Mouse (Mus musculus) urinary bladder, postnatal 14 days (tissue): Measurements from ENCODE around the gene Safb2.
A peak's percentile ranks its signal among the peaks of the same experiment; 100 is the strongest.

ENCODE experiments used
- DNase-seq: peaks from one replicate; pipeline ENCODE4 v3.0.0; 2021; ENCODE audit warnings: low spot score

Safb2 gene

GRCm38 (mm10) chr17:56559386-56559785, 25.0 kb downstream of the Safb2 start:
- DNase-seq, result no peak

GRCm38 (mm10) chr17:56558448-56558847, 25.9 kb downstream of the Safb2 start:
- peak; percentile 58 for DNase-seq

- DNase-seq, result peak; percentile 86
Measured at GRCm38 (mm10) chr17:56554122-56554551, 30.2 kb downstream of the Safb2 start, which contains the start of gene Gm20219. Gene Gm20219, minus strand, starts transcription at chr17:56554387.

GRCm38 (mm10) chr17:56552781-56553363, 31.5 kb downstream of the Safb2 start:
- DNase-seq, result peak; percentile 62

- no peak for DNase-seq
Measured at GRCm38 (mm10) chr17:56551841-56552581, 32.4 kb downstream of the Safb2 start.

- no peak for DNase-seq
Measured at GRCm38 (mm10) chr17:56550784-56551475, 33.5 kb downstream of the Safb2 start.

- no peak for DNase-seq
Measured at GRCm38 (mm10) chr17:56548605-56549105, 35.7 kb downstream of the Safb2 start.

- no peak for DNase-seq
Measured at GRCm38 (mm10) chr17:56547846-56548604, 36.4 kb downstream of the Safb2 start.

- DNase-seq, result no peak
Measured at GRCm38 (mm10) chr17:56547116-56547845, 37.1 kb downstream of the Safb2 start.

GRCm38 (mm10) chr17:56546576-56546975, 37.8 kb downstream of the Safb2 start:
- no peak for DNase-seq

- DNase-seq, result no peak
Measured at GRCm38 (mm10) chr17:56545945-56546344, 38.4 kb downstream of the Safb2 start.

- DNase-seq, result no peak
Measured at GRCm38 (mm10) chr17:56544699-56545387, 39.5 kb downstream of the Safb2 start.

GRCm38 (mm10) chr17:56543684-56544224, 40.6 kb downstream of the Safb2 start:
- no peak for DNase-seq

GRCm38 (mm10) chr17:56542736-56543135, 41.6 kb downstream of the Safb2 start:
- no peak for DNase-seq

GRCm38 (mm10) chr17:56540562-56540975, 43.8 kb downstream of the Safb2 start:
- DNase-seq, result no peak

GRCm38 (mm10) chr17:56537912-56538311, 46.5 kb downstream of the Safb2 start:
- no peak for DNase-seq

GRCm38 (mm10) chr17:56536874-56537273, 47.5 kb downstream of the Safb2 start:
- no peak for DNase-seq

- DNase-seq, result no peak
Measured at GRCm38 (mm10) chr17:56536192-56536591, 48.2 kb downstream of the Safb2 start.

- no peak for DNase-seq
Measured at GRCm38 (mm10) chr17:56524943-56525342, 59.4 kb downstream of the Safb2 start.

GRCm38 (mm10) chr17:56522744-56523143, 61.6 kb downstream of the Safb2 start:
- DNase-seq, result no peak
